Mouse (Mus musculus): ENCODE data around the gene Mier1. TPM values are rescaled to one million over a fixed set of nuclear protein-coding genes. Genes with fewer than 3 reads are reported as not detected.

The Mier1 gene
- polyA plus RNA-seq, 1 experiment: 0.55 TPM

DNA sequence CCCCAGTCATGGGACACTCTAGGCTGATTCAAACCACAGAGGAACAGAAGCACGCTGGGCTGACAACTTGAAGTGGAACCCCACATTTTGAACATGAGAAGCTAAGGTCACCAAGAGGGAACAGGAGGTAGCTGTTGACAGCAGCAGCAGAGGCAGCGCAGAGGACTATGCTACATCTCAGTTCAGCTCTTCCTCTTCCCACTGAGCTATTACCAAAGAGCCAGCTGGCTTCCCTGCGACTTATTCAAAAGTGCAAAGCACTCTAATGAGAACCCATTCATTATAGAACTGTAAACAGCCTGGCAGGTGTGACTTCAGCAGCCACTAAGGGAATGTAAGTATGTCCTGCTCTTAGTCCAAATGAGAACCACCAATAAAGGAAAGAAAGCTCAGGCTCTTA is 65.4 kb downstream of the Mier1 start:
- Histone ChIP-seq H3K4me3 (replicated peaks) (no peak overlapping the region), H3K27me3 (ENCODE audit: control insufficient read depth) (no peaks in the 10 kb centered on the region), H3K36me3 (ENCODE audit: control insufficient read depth) (peaks cover 74% of the 10 kb centered on the region), H3K9me3 (ENCODE audit: control insufficient read depth, low read length) (no peaks in the 10 kb centered on the region), H3K4me1 (ENCODE audit: control insufficient read depth) (peaks cover 2% of the 10 kb centered on the region; the same call in 1 of the 2 replicates)
- TF ChIP-seq TAL1 (IDR thresholded peaks at IDR 0.05; ENCODE audit: low read length) (no peak), GATA1 (IDR thresholded peaks at IDR 0.05; ENCODE audit: low read length) (no peak)

DNA sequence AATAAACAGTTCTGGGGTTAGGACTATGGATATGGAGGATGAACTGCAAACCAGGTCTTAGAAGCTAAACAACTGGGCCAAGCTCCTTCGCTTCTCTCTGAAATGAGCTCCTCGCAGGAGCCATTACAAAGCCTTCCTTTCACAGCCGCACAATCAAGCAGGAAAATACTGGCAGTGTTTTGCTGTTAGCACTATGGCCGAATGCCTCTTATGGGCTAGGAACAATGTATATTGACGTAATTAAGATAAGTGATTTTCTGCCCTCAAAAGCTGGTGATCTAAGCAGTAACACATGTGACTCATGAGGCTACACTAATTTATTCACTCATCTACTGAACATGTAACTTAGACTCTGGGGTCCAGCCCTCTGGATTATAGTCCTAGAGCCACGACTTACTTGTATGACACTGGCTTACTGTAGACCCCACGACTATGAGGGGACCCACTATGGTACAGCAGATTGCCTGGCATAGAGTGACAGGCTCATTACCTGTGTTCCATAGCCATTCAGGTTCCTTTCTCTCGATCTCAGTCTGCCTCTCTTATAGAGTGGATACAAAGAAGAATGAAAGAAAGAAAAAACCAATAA is 66.2 kb downstream of the Mier1 start:
- TF ChIP-seq GATA1 (IDR thresholded peaks at IDR 0.05; ENCODE audit: low read length) (no peak), TAL1 (IDR thresholded peaks at IDR 0.05; ENCODE audit: low read length) (no peak)
- Histone ChIP-seq H3K4me3 (replicated peaks) (no peak overlapping the region), H3K36me3 (ENCODE audit: control insufficient read depth) (peaks cover 73% of the 10 kb centered on the region), H3K9me3 (ENCODE audit: control insufficient read depth, low read length) (no peaks in the 10 kb centered on the region), H3K27me3 (ENCODE audit: control insufficient read depth) (no peaks in the 10 kb centered on the region), H3K4me1 (ENCODE audit: control insufficient read depth) (peaks cover 2% of the 10 kb centered on the region; the same call in 1 of the 2 replicates)

DNA sequence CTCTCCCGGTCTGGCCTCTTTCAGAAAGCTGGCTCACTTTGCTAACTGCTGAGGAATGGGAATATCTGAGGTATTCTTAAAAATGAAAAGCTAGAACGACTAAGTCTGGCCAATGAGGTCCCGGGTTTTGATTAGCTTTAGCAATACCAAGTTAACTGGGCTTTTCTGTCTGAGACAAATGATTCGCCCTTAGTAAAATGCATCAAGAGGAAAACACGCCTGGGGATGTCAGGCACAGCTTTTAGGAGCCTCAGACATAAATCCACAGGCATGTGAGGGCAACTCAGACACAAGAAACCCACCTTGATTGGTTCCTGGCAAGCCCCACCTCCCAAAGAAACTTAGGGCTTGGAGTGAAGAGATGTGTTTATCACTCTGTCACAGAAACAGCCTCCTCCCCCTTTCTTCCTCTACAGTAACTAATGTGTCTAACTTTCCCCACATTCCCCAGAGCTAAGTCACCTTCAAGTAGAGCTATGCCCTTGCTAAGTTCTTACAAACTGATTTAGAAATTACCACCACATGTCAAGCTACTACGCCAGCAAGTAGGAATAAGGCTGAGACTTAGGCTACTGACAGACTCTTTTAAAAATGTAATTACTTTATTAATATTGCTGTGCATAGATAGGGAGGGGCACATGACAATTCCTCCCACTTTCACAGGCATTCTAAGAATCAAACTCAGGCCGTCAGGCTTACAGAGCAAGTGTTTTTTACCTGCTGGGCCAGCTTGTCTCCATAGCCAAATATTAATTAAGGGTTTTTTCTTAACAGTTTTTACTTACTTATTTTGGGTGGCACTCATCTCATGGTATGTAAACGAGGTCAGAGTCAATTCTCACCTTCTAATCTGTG is 74.8 kb downstream of the Mier1 start:
- no peak for TF ChIP-seq GATA1 (IDR thresholded peaks at IDR 0.05; ENCODE audit: low read length)
- peak; percentile 38; the same call in 2 of the 3 replicates for TF ChIP-seq TAL1 (IDR thresholded peaks at IDR 0.05; ENCODE audit: low read length)
- Histone ChIP-seq H3K4me1 (ENCODE audit: control insufficient read depth) (peaks cover 65% of the 10 kb centered on the region), H3K36me3 (ENCODE audit: control insufficient read depth) (peaks cover 82% of the 10 kb centered on the region)

DNA sequence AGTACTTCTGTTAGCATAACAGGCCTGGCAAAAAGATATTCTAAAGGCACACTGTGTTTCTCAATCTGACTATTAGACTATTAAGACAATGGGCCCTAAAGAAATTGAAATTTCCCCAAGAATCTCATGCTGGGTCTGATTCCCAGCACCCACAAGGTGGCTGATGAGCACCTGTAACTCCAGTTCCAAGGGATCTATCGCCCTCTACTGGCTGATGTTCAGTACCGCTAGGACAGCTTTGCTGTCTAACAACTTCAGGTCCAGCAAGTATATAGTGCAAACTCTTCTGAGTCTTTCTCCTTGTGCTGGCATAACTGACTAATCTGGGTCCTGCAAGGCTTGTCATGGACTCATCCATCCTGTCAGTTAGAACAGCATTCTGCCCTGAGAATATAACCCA is 78.2 kb downstream of the Mier1 start:
- H3K36me3 ChIP-seq (ENCODE audit: control insufficient read depth): peaks cover 82% of the 10 kb centered on the region
- H3K4me1 ChIP-seq (ENCODE audit: control insufficient read depth): peaks cover 59% of the 10 kb centered on the region
- no peak overlapping the region for H3K4me3 ChIP-seq (replicated peaks)

More for the DNA sequence above, 74.8 kb downstream of the Mier1 start:
- no peaks in the 10 kb centered on the region for H3K27me3 ChIP-seq (ENCODE audit: control insufficient read depth)
- no peak overlapping the region for H3K4me3 ChIP-seq (replicated peaks)
- peaks cover 6% of the 10 kb centered on the region for H3K9me3 ChIP-seq (ENCODE audit: control insufficient read depth, low read length)

DNA sequence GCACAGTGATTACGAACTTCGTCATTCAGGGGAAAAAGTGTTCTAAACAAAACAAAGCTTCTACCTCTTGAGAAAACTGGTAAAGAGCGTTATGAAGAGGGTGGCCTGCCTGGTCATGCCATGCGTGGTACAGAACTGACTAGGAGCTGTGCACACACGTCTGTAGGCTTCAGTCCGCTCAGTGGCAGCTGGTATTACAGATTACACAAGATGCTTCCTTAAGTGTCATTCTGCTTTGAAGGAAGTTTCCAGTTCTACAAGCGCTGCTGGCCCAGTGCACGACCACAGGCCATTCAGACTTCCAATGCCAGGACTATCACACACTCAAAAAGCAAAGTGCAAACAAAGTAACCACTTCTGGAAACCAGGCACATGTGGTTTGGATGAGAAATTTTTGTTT is 83.2 kb downstream of the Mier1 start:
- H3K4me3 ChIP-seq (replicated peaks): no peak overlapping the region
- TF ChIP-seq TAL1 (IDR thresholded peaks at IDR 0.05; ENCODE audit: low read length) (no peak), GATA1 (IDR thresholded peaks at IDR 0.05; ENCODE audit: low read length) (no peak)
- H3K36me3 ChIP-seq (ENCODE audit: control insufficient read depth): peaks cover 85% of the 10 kb centered on the region

More for the DNA sequence above, 78.2 kb downstream of the Mier1 start:
- H3K9me3 ChIP-seq (ENCODE audit: control insufficient read depth, low read length): peaks cover 6% of the 10 kb centered on the region
- no peak for TF ChIP-seq TAL1 (IDR thresholded peaks at IDR 0.05; ENCODE audit: low read length)
- TF ChIP-seq GATA1 (IDR thresholded peaks at IDR 0.05; ENCODE audit: low read length): no peak
- no peaks in the 10 kb centered on the region for H3K27me3 ChIP-seq (ENCODE audit: control insufficient read depth)

DNA sequence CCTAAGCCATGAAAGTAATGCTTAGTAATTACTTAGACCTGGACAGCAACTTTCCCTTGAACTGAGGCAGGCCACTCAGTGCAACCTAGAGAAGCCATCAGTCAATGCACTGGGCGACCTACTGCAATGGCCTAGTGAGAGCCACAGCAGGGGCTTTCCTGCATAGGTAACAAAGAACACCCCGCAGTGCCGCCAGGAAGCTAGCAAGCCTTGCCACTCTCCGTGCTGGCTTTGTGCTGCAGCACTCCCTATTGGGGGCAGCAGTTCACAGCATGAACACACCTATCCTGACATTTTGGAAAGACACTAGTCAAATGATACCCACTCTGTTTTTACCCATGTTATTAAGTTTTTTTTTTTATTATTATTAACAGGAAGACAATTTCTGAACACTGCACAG is 84.9 kb downstream of the Mier1 start:
- H3K9me3 ChIP-seq (ENCODE audit: control insufficient read depth, low read length): no peaks in the 10 kb centered on the region
- TF ChIP-seq GATA1 (IDR thresholded peaks at IDR 0.05; ENCODE audit: low read length): no peak
- no peak for TF ChIP-seq TAL1 (IDR thresholded peaks at IDR 0.05; ENCODE audit: low read length)
- peaks cover 74% of the 10 kb centered on the region for H3K36me3 ChIP-seq (ENCODE audit: control insufficient read depth)
- no peaks in the 10 kb centered on the region for H3K4me1 ChIP-seq (ENCODE audit: control insufficient read depth)
- H3K27me3 ChIP-seq (ENCODE audit: control insufficient read depth): no peaks in the 10 kb centered on the region
- no peak overlapping the region for H3K4me3 ChIP-seq (replicated peaks)

More for the DNA sequence above, 83.2 kb downstream of the Mier1 start:
- Histone ChIP-seq H3K9me3 (ENCODE audit: control insufficient read depth, low read length) (peaks cover 3% of the 10 kb centered on the region), H3K27me3 (ENCODE audit: control insufficient read depth) (no peaks in the 10 kb centered on the region), H3K4me1 (ENCODE audit: control insufficient read depth) (peaks cover 12% of the 10 kb centered on the region)

DNA sequence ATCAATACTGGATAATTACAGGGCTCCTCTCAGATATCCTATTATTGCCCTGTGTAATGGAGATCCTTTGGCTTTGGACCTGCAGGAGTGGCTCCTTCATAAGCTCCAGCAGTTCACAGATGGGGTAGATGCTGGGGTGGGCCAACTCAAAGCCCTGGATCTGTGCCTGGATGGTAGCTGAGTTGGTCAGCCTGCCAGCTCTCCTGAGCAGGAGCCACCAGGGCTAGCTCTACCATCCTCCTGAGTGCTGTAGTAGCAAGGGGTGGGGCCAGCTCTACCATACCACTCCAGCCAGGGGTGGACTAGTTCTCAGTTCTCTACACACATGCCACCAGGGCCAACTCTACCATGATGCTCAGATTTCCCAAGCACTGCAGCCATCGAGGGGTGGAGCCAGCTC is 85.9 kb downstream of the Mier1 start:
- no peaks in the 10 kb centered on the region for H3K4me1 ChIP-seq (ENCODE audit: control insufficient read depth)
- H3K4me3 ChIP-seq (replicated peaks): no peak overlapping the region
- peaks cover 78% of the 10 kb centered on the region for H3K36me3 ChIP-seq (ENCODE audit: control insufficient read depth)
- H3K9me3 ChIP-seq (ENCODE audit: control insufficient read depth, low read length): no peaks in the 10 kb centered on the region
- TF ChIP-seq GATA1 (IDR thresholded peaks at IDR 0.05; ENCODE audit: low read length) (no peak), TAL1 (IDR thresholded peaks at IDR 0.05; ENCODE audit: low read length) (no peak)
- H3K27me3 ChIP-seq (ENCODE audit: control insufficient read depth): no peaks in the 10 kb centered on the region

DNA sequence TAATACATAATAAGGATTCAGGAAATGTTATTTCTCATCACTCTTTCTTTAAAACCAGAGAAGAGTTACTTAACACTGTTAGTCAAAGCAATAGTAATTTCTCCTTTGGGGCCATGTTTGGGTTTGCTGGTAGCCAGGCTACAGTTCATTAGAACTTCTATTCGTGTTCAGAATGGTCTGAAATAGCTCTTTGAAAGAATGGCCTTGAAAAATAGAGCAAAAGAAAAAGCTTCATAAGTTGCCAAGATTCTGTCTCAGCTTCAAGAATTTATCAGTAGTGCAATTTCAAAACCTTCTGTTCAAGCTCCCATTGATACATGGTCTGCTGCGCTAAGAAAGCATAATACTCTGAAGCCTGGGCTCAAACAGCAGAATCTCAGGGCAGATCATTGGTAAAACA is 89.5 kb downstream of the Mier1 start:
- H3K4me3 ChIP-seq (replicated peaks): no peak overlapping the region
- no peaks in the 10 kb centered on the region for H3K9me3 ChIP-seq (ENCODE audit: control insufficient read depth, low read length)
- no peak for TF ChIP-seq GATA1 (IDR thresholded peaks at IDR 0.05; ENCODE audit: low read length)
- TF ChIP-seq TAL1 (IDR thresholded peaks at IDR 0.05; ENCODE audit: low read length): no peak
- H3K27me3 ChIP-seq (ENCODE audit: control insufficient read depth): no peaks in the 10 kb centered on the region
- H3K4me1 ChIP-seq (ENCODE audit: control insufficient read depth): no peaks in the 10 kb centered on the region
- H3K36me3 ChIP-seq (ENCODE audit: control insufficient read depth): peaks cover 79% of the 10 kb centered on the region

DNA sequence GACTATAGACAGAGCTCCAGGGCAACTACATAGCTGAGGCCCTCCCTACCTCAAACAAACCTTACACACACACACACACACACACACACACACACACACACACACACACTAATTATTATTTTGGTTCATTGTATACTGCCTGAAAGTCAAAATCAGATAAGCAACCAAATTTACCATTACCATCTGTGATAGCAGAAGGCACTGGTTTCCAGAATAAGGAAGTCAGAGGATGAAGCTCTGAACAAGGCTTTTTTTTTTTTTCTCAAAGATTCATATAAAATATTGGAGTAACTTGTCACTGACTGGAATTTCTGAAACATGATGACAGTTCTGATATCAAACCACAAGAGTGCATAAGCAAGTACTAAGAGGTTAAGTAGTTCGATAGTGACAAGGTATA is 94.4 kb downstream of the Mier1 start:
- Histone ChIP-seq H3K9me3 (ENCODE audit: control insufficient read depth, low read length) (no peaks in the 10 kb centered on the region), H3K4me1 (ENCODE audit: control insufficient read depth) (peaks cover 12% of the 10 kb centered on the region), H3K27me3 (ENCODE audit: control insufficient read depth) (no peaks in the 10 kb centered on the region), H3K4me3 (replicated peaks) (no peak overlapping the region), H3K36me3 (ENCODE audit: control insufficient read depth) (peaks cover 76% of the 10 kb centered on the region)
- no peak for TF ChIP-seq TAL1 (IDR thresholded peaks at IDR 0.05; ENCODE audit: low read length)
- TF ChIP-seq GATA1 (IDR thresholded peaks at IDR 0.05; ENCODE audit: low read length): no peak
